Mouse (Mus musculus) liver, embryonic 16.5 days (tissue): ENCODE results near the gene Cdr2. TPM values are rescaled to one million over a fixed set of nuclear protein-coding genes. Genes with fewer than 3 reads are reported as not detected.
"Not testable (repeated sequence)": the region's sequence is repeated elsewhere in the genome, so short reads cannot be mapped to it uniquely, and the experiment has no call there.

Experiments
- ATAC-seq: fragments of 200-750 bp; cut with Nextera tagmentation; 2 replicates; pipeline ENCODE4 v1.8.0; 2017; ENCODE audit warnings: low read depth, mild to moderate bottlenecking, moderate number of reproducible peaks, moderate library complexity
- H3K27ac ChIP-seq: fragments of 300-500 bp; sonication (generic); 2 replicates; pipeline ENCODE4 v1.5.1; 2014; ENCODE audit warnings: mild to moderate bottlenecking, low read length
- H3K27me3 ChIP-seq: fragments of 300-500 bp; sonication (generic); 2 replicates; pipeline ENCODE4 v1.6.1; 2014; ENCODE audit warnings: low read depth, low read length, mixed read lengths; ENCODE audit not compliant: control insufficient read depth, insufficient read depth
- H3K36me3 ChIP-seq: fragments of 300-500 bp; sonication (generic); 2 replicates; pipeline ENCODE4 v1.6.1; 2014; ENCODE audit warnings: mild to moderate bottlenecking; ENCODE audit not compliant: control insufficient read depth, insufficient read depth
- H3K4me1 ChIP-seq: fragments of 300-500 bp; sonication (generic); 2 replicates; pipeline ENCODE4 v1.6.1; 2014; ENCODE audit warnings: low read depth, low read length, mixed read lengths; ENCODE audit not compliant: control insufficient read depth
- H3K4me2 ChIP-seq: fragments of 300-500 bp; sonication (generic); 2 replicates; pipeline ENCODE4 v1.6.1; 2014; ENCODE audit warnings: low read depth, low read length, mixed read lengths
- H3K4me3 ChIP-seq: fragments of 300-500 bp; sonication (generic); 2 replicates; pipeline ENCODE4 v1.5.1; 2014; ENCODE audit warnings: low read depth, mild to moderate bottlenecking, low read length
- H3K9ac ChIP-seq: fragments of 300-500 bp; sonication (generic); 2 replicates; pipeline ENCODE4 v1.6.1; 2014; ENCODE audit warnings: low read depth, low read length
- H3K9me3 ChIP-seq: fragments of 300-500 bp; sonication (generic); replicated peaks from 2 replicates; pipeline ENCODE4 v1.6.1; 2016; ENCODE audit warnings: low read length; ENCODE audit not compliant: control insufficient read depth
- WGBS: fragments of 180-500 bp; shearing (Covaris S2); extraction: QIAGEN DNeasy Blood & Tissue Kit; methylation state at CpG from one replicate; pipeline ENCODE4 v1.1.7; 2014; ENCODE audit not compliant: insufficient replicate concordance; 5-methylcytosine and 5-hydroxymethylcytosine counted together
- polyA plus RNA-seq: library from polyadenylated mRNA; unstranded; fragments of >200 nt; fragmentation: Nextera tagmentation; extraction: Ambion mirVana; gene quantifications from 2 replicates; pipeline ENCODE4 v1.2.1, GENCODE M21; 2015

Cdr2 gene
- polyA plus RNA-seq, 1 experiment from 2014 or later, result 51.5 TPM

DNA sequence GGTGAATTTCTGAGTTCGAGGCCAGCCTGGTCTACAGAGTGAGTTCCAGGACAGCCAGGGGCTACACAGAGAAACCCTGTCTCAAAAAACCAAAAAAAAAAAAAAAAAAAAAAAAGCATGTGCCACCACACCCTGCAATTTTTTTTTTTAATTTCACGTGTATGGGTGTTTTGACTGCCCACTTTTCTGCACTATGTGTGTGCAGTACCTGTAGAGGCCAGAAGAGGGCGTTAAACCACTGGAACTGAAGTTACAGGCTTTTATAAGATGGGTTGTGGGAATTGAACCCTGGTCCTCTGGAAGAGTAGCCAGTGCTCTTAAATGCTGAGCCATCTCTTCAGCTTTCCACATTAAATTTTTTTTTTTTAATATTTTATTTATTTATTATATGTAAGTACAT, 71.9 kb downstream of the Cdr2 start:
- H3K9me3 ChIP-seq, ATAC-seq, H3K36me3 ChIP-seq, H3K27ac ChIP-seq, H3K9ac ChIP-seq, H3K4me1 ChIP-seq, H3K27me3 ChIP-seq, H3K4me2 ChIP-seq, H3K4me3 ChIP-seq: not testable (repeated sequence)
- 59% methylated on average over 3 of the region's 3 CpGs for WGBS

Other genes starting within 250 kb of the Cdr2 start
- 0.12 and 0.22 TPM in 2 replicates for gene Vwa3a, start 243.0 kb downstream of the Cdr2 start, polyA plus RNA-seq
- not detected in 2 replicates for gene Gm5737, start 169.9 kb downstream of the Cdr2 start, polyA plus RNA-seq
- 46.5 and 52.1 TPM in 2 replicates for gene Eef2k, start 139.5 kb downstream of the Cdr2 start, polyA plus RNA-seq
- 10.1 and 10.4 TPM in 2 replicates for gene Polr3e, start 64.6 kb downstream of the Cdr2 start, polyA plus RNA-seq
- not detected in 2 replicates for gene Mfsd13b, start 197 bp upstream of the Cdr2 start, polyA plus RNA-seq
- 36.1 and 36.7 TPM in 2 replicates for gene Mettl9, start 52.1 kb upstream of the Cdr2 start, polyA plus RNA-seq
- gene Igsf6, start 92.3 kb upstream of the Cdr2 start, polyA plus RNA-seq, result 14.9 and 15.5 TPM in 2 replicates
- gene Otoa, start 99.3 kb upstream of the Cdr2 start, polyA plus RNA-seq, result 0.04 and 0.05 TPM in 2 replicates